Mouse (Mus musculus): ENCODE results near the gene Gm21943.
"Not testable (repeated sequence)": the region's sequence is repeated elsewhere in the genome, so short reads cannot be mapped to it uniquely, and the experiment has no call there.

Gm21943 gene

GRCm38 (mm10) chrY:57533644-57534043 is at the start of gene Gm21943:
Gm21943 (minus strand) TSS chrY:57533744.
- DNase-seq = not testable (repeated sequence)
